Mouse (Mus musculus): ENCODE measurements around the gene Abcg2.

- TF ChIP-seq POLR2A (IDR thresholded peaks at IDR 0.05; ENCODE audit: insufficient read depth, low read length) (no peak), CTCF (IDR thresholded peaks at IDR 0.05; ENCODE audit: low read depth, low read length) (no peak)
Measured at GRCm38 (mm10) chr6:58691584-58691983, 107.3 kb downstream of the Abcg2 start.
